Mouse (Mus musculus): ENCODE results near the gene Cdc42ep5. TPM values are rescaled to one million over a fixed set of nuclear protein-coding genes. Genes with fewer than 3 reads are reported as not detected.

Gene Cdc42ep5
- polyA plus RNA-seq, 1 experiment: 2.7 TPM

DNA sequence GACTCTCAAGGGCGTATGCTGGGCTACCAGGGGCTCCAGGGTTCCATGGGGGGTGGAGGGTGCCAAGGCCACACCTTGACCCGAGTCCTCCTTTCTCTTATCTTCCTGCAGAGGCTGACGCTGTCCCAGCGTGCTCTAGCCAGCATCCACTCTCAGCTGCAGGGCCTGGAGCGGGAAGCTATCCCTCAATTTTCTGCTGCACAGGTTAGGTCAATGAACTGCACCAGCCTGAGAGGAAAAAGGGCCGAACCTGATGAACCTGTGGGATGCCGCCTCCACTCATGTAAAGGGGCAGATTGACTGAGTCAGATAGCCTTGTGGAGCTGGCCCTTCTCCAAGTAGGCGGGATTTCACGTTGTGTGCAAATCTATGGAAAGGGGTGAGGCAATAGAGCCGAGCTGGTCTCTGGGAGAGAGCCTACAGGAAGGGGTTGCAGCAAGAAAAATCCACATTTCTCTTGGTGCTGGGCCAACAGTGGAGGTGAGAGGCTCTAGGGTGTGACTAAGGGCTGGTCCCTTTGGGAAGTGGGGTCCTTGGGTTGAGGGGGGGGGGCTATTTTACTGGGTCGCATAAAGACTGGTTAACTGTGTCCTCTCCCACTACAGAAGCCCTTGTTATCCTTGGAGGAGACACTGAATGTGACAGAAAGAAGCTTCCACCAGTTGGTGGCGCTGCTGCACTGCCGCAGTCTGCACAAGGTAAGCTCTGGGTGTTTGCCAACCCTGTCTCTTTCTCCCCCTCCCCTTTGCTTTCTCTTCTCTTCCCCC is 33.8 kb downstream of the Cdc42ep5 start:
- DNase-seq: peak; percentile 82 to 85
- H3K4me3 ChIP-seq (replicated peaks; ENCODE audit: insufficient read depth, low read depth, low read length): no peak overlapping the region
- H3K4me1 ChIP-seq (ENCODE audit: control insufficient read depth, insufficient read depth, low read length): peaks cover 4% of the 10 kb centered on the region
- TF ChIP-seq CTCF (IDR thresholded peaks at IDR 0.05; ENCODE audit: borderline replicate concordance, insufficient read depth, low read depth, low read length) (peak; percentile 93), POLR2A (IDR thresholded peaks at IDR 0.05; ENCODE audit: borderline replicate concordance, insufficient read depth, low read length) (no peak)
- 21% methylated on average over 13 of the region's 13 CpGs for WGBS
- H3K27ac ChIP-seq (ENCODE audit: insufficient read depth, low read length): no peak overlapping the region
- no peaks in the 10 kb centered on the region for H3K27me3 ChIP-seq (ENCODE audit: control insufficient read depth, insufficient read depth, low read length)

- no peak overlapping the region for H3K4me3 ChIP-seq (replicated peaks; ENCODE audit: insufficient read depth, low read depth, low read length)
- H3K27me3 ChIP-seq (ENCODE audit: control insufficient read depth, insufficient read depth, low read length): no peaks in the 10 kb centered on the region
- H3K4me1 ChIP-seq (ENCODE audit: control insufficient read depth, insufficient read depth, low read length): peaks cover 17% of the 10 kb centered on the region
- TF ChIP-seq CTCF (IDR thresholded peaks at IDR 0.05; ENCODE audit: borderline replicate concordance, insufficient read depth, low read depth, low read length): no peak
- no peak for TF ChIP-seq POLR2A (IDR thresholded peaks at IDR 0.05; ENCODE audit: borderline replicate concordance, insufficient read depth, low read length)
- no peak overlapping the region for H3K27ac ChIP-seq (ENCODE audit: insufficient read depth, low read length)
- 36% methylated on average over 6 of the region's 6 CpGs for WGBS
- peak in 1 of 2 experiments; percentile 20 for DNase-seq
These were observed 35.8 kb downstream of the Cdc42ep5 start for GRCm38 (mm10) chr7:4128860-4129259.

- WGBS: 90% methylated on average over 4 of the region's 4 CpGs
- DNase-seq: peak in 1 of 2 experiments; percentile 10
These were observed 36.8 kb downstream of the Cdc42ep5 start for GRCm38 (mm10) chr7:4127894-4128293.

DNA sequence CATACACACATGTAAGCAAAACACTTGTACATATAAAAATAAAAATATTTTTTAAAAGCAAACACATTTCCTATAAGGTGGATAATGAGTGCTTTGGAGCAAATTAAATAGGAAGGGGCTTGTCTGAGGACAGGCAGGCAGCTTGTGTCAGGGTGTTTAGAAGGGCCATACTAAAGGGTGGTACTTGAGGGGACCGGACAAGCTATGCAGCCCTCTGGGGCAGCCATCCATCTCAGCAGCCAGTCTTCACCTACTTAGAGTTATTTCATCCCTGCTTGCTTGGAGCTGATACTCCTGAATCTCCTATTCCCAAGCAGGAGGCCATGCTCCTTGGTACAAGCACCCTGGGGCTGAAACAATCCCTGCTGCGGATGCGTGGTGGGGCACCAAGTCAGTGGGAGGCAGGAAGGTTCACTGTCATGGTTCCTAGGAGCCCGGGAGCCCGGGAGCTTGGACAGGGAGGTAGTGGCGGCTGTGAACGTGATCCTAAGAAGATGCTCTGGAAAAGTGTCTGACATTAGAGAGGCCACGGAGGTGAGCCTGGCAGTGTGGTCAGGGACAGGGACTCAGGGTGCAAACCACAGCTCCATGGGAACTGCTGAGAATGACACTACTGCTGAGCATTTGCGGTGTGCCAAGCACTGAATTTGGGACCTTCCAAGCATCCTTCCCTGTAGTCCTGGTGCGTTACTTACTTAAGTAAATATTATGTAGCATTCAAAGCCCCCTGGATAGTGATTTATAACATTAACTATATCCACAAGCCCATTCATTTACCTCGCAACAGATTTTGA is 37.5 kb downstream of the Cdc42ep5 start:
- TF ChIP-seq CTCF (IDR thresholded peaks at IDR 0.05; ENCODE audit: borderline replicate concordance, insufficient read depth, low read depth, low read length) (no peak), POLR2A (IDR thresholded peaks at IDR 0.05; ENCODE audit: borderline replicate concordance, insufficient read depth, low read length) (no peak)
- Histone ChIP-seq H3K27ac (ENCODE audit: insufficient read depth, low read length) (no peak overlapping the region), H3K4me1 (ENCODE audit: control insufficient read depth, insufficient read depth, low read length) (peaks cover 31% of the 10 kb centered on the region), H3K27me3 (ENCODE audit: control insufficient read depth, insufficient read depth, low read length) (no peaks in the 10 kb centered on the region), H3K4me3 (replicated peaks; ENCODE audit: insufficient read depth, low read depth, low read length) (no peak overlapping the region)
- DNase-seq: peak in 1 of 2 experiments; percentile 12
- WGBS: 67% methylated on average over 11 of the region's 11 CpGs

More at GRCm38 (mm10) chr7:4127894-4128293, 36.8 kb downstream of the Cdc42ep5 start:
- Histone ChIP-seq H3K27me3 (ENCODE audit: control insufficient read depth, insufficient read depth, low read length) (no peaks in the 10 kb centered on the region), H3K4me3 (replicated peaks; ENCODE audit: insufficient read depth, low read depth, low read length) (no peak overlapping the region), H3K27ac (ENCODE audit: insufficient read depth, low read length) (no peak overlapping the region), H3K4me1 (ENCODE audit: control insufficient read depth, insufficient read depth, low read length) (peaks cover 26% of the 10 kb centered on the region)
- TF ChIP-seq CTCF (IDR thresholded peaks at IDR 0.05; ENCODE audit: borderline replicate concordance, insufficient read depth, low read depth, low read length) (no peak), POLR2A (IDR thresholded peaks at IDR 0.05; ENCODE audit: borderline replicate concordance, insufficient read depth, low read length) (no peak)

DNA sequence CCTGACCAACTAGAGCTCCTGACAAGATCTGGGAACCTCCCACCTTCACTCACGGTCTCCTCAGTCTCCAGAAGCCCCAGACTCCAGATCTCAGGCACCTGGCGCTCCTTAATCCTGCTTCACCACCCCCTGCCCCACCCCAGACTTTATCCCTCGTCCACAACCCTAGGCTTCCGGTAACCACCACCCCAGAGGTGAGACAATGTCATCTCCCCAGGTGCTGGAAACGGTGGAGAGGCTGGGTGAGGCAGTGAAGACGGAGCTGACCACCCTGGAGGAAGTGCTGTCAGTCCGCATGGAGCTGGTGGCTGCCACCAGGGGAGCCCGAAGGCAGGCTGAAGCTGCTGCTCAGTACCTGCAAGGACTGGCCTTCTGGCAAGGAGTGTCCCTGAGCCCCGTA is 39.4 kb downstream of the Cdc42ep5 start:
- no peaks in the 10 kb centered on the region for H3K27me3 ChIP-seq (ENCODE audit: control insufficient read depth, insufficient read depth, low read length)
- H3K27ac ChIP-seq (ENCODE audit: insufficient read depth, low read length): peak overlapping the region; percentile 53
- H3K4me3 ChIP-seq (replicated peaks; ENCODE audit: insufficient read depth, low read depth, low read length): no peak overlapping the region
- peak in 1 of 2 experiments; percentile 24 for DNase-seq
- TF ChIP-seq POLR2A (IDR thresholded peaks at IDR 0.05; ENCODE audit: borderline replicate concordance, insufficient read depth, low read length) (no peak), CTCF (IDR thresholded peaks at IDR 0.05; ENCODE audit: borderline replicate concordance, insufficient read depth, low read depth, low read length) (no peak)
- H3K4me1 ChIP-seq (ENCODE audit: control insufficient read depth, insufficient read depth, low read length): peaks cover 33% of the 10 kb centered on the region
- WGBS: 34% methylated on average over 9 of the region's 9 CpGs

DNA sequence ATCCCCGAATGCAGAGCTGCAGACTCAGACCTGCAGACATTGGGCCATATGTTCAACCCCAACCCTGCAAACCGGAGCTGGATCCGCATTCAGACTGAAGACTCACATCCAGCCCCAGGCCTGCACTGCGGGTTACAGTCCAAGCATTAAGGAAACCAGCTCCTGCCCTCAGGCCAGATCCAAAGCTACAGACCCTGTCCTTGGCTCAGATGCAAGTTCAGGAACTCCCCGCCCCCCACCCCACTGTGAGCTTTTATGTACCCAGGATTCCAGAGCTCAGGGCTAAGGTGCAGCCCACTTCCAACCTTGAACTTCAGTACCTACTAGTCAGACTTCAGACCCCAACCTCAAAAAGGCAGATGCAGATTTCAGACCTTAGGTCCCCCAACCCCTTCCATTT is 39.8 kb downstream of the Cdc42ep5 start:
- no peak for TF ChIP-seq POLR2A (IDR thresholded peaks at IDR 0.05; ENCODE audit: borderline replicate concordance, insufficient read depth, low read length)
- TF ChIP-seq CTCF (IDR thresholded peaks at IDR 0.05; ENCODE audit: borderline replicate concordance, insufficient read depth, low read depth, low read length): no peak
- peaks cover 33% of the 10 kb centered on the region for H3K4me1 ChIP-seq (ENCODE audit: control insufficient read depth, insufficient read depth, low read length)
- DNase-seq: no peak
- no peaks in the 10 kb centered on the region for H3K27me3 ChIP-seq (ENCODE audit: control insufficient read depth, insufficient read depth, low read length)
- no peak overlapping the region for H3K4me3 ChIP-seq (replicated peaks; ENCODE audit: insufficient read depth, low read depth, low read length)
- WGBS: 9% methylated on average over 5 of the region's 5 CpGs
- H3K27ac ChIP-seq (ENCODE audit: insufficient read depth, low read length): peak overlapping the region; percentile 53

DNA sequence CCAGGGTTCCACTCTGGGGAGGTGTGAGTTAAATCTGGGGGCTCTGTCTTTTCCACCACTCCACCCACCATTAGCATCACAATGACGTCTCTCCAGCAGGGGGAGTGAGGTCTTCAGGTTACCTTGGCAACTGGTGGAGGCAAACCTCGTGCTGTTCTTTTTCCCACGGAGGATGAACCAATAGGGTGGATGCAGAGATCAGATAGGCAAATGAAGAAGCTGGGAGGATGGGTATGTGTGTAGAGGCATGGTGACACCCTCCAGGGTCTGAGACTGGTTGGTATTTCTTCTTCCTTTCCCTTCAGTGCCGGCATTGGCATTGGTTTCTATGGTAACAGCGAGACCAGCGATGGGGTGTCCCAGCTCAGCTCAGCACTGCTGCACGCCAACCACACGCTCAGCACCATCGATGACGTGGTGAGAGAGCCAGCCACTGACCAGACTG is 40.3 kb downstream of the Cdc42ep5 start:
- under 1% methylated on average over 10 of the region's 10 CpGs for WGBS
- peak; percentile 25; the same call in 1 of the 2 replicates for TF ChIP-seq CTCF (IDR thresholded peaks at IDR 0.05; ENCODE audit: borderline replicate concordance, insufficient read depth, low read depth, low read length)
- no peak for TF ChIP-seq POLR2A (IDR thresholded peaks at IDR 0.05; ENCODE audit: borderline replicate concordance, insufficient read depth, low read length)
- DNase-seq: peak; percentile 72 to 82
- Histone ChIP-seq H3K4me3 (replicated peaks; ENCODE audit: insufficient read depth, low read depth, low read length) (no peak overlapping the region), H3K4me1 (ENCODE audit: control insufficient read depth, insufficient read depth, low read length) (peaks cover 33% of the 10 kb centered on the region), H3K27me3 (ENCODE audit: control insufficient read depth, insufficient read depth, low read length) (no peaks in the 10 kb centered on the region), H3K27ac (ENCODE audit: insufficient read depth, low read length) (peak overlapping the region; percentile 53)

All from cerebellum, adult 2 months (tissue).